Mouse (Mus musculus) neural tube, embryonic 12.5 days (tissue): ENCODE results near the gene Galnt14. TPM values are rescaled to one million over a fixed set of nuclear protein-coding genes. Genes with fewer than 3 reads are reported as not detected.

Source experiments
- ATAC-seq: fragments of 200-750 bp; cut with Nextera tagmentation; 2 replicates; pipeline ENCODE4 v1.8.0; 2017; ENCODE audit warnings: low read depth, mild to moderate bottlenecking, moderate TSS enrichment, moderate library complexity; ENCODE audit not compliant: low FRiP score
- H3K27ac ChIP-seq: fragments of 300-500 bp; sonication (generic); 2 replicates; pipeline ENCODE4 v1.5.1; 2016
- H3K27me3 ChIP-seq: fragments of 300-500 bp; sonication (generic); replicated peaks from 2 replicates; pipeline ENCODE4 v1.6.1; 2016; ENCODE audit warnings: mild to moderate bottlenecking
- H3K36me3 ChIP-seq: fragments of 300-500 bp; sonication (generic); 2 replicates; pipeline ENCODE4 v1.6.1; 2016; ENCODE audit warnings: mild to moderate bottlenecking
- H3K4me1 ChIP-seq: fragments of 300-500 bp; sonication (generic); 2 replicates; pipeline ENCODE4 v1.6.1; 2016
- H3K4me2 ChIP-seq: fragments of 300-500 bp; sonication (generic); replicated peaks from 2 replicates; pipeline ENCODE4 v1.6.1; 2016; ENCODE audit warnings: mild to moderate bottlenecking
- H3K4me3 ChIP-seq: fragments of 300-500 bp; sonication (generic); 2 replicates; pipeline ENCODE4 v1.5.1; 2016
- H3K9ac ChIP-seq: fragments of 300-500 bp; sonication (generic); 2 replicates; pipeline ENCODE4 v1.6.1; 2016; ENCODE audit warnings: mild to moderate bottlenecking
- H3K9me3 ChIP-seq: fragments of 300-500 bp; sonication (generic); 2 replicates; pipeline ENCODE4 v1.6.1; 2016; ENCODE audit warnings: mild to moderate bottlenecking
- WGBS: fragments of 180-500 bp; shearing (Covaris S2); methylation state at CpG from one replicate; pipeline ENCODE4 v1.1.7; 2016; 5-methylcytosine and 5-hydroxymethylcytosine counted together
- polyA plus RNA-seq: library from polyadenylated mRNA; unstranded; fragments of >200 nt; fragmentation: Nextera tagmentation; extraction: Ambion mirVana; gene quantifications from 2 replicates; pipeline ENCODE4 v1.2.1, GENCODE M21; 2016

The Galnt14 gene
- polyA plus RNA-seq, 1 experiment from 2014 or later, result 14.5 TPM

- H3K9ac ChIP-seq, result no peak overlapping the region
- no peak overlapping the region for H3K4me3 ChIP-seq
- no peaks in the 10 kb centered on the region for H3K27me3 ChIP-seq
- H3K4me1 ChIP-seq, result no peaks in the 10 kb centered on the region
- 68% methylated on average over 4 of the region's 4 CpGs for WGBS
- no peak overlapping the region for H3K27ac ChIP-seq
- H3K4me2 ChIP-seq, result no peak overlapping the region
- no peaks in the 10 kb centered on the region for H3K9me3 ChIP-seq
- no peak for ATAC-seq
- no peaks in the 10 kb centered on the region for H3K36me3 ChIP-seq
These were observed 249.4 kb downstream of the Galnt14 start for GRCm38 (mm10) chr17:73460874-73461273.

DNA sequence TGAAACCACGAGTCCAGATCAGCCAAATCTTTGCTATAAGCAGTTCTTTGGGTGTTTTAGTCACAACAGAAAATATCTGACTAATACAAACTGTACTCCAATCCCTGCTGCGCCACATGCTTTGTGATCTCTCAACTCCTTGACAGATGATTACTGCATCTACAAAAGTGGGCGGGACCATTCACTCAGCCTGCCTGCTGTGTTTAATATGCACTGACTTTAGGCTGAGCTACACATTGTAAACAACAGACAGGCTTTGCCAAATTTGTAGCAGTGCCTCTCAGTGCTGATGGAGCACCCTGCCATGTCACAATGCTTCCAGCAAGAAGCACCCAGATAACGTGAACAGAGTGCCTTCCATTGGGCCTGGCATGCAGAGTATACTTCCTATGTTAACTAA lies 251.5 kb downstream of the Galnt14 start:
- Histone ChIP-seq H3K27ac (no peak overlapping the region), H3K9ac (no peak overlapping the region), H3K4me1 (no peaks in the 10 kb centered on the region), H3K27me3 (no peaks in the 10 kb centered on the region), H3K4me2 (no peak overlapping the region), H3K9me3 (no peaks in the 10 kb centered on the region), H3K4me3 (no peak overlapping the region), H3K36me3 (no peaks in the 10 kb centered on the region)
- 87% methylated on average over 4 of the region's 4 CpGs for WGBS
- ATAC-seq, result no peak

- Histone ChIP-seq H3K4me3 (no peak overlapping the region), H3K9me3 (no peaks in the 10 kb centered on the region), H3K36me3 (no peaks in the 10 kb centered on the region), H3K27ac (no peak overlapping the region), H3K4me2 (no peak overlapping the region), H3K9ac (no peak overlapping the region), H3K4me1 (no peaks in the 10 kb centered on the region), H3K27me3 (no peaks in the 10 kb centered on the region)
- no peak for ATAC-seq
- WGBS, result 90% methylated on average over 2 of the region's 2 CpGs
These were observed 253.7 kb downstream of the Galnt14 start for GRCm38 (mm10) chr17:73456551-73456950.

DNA sequence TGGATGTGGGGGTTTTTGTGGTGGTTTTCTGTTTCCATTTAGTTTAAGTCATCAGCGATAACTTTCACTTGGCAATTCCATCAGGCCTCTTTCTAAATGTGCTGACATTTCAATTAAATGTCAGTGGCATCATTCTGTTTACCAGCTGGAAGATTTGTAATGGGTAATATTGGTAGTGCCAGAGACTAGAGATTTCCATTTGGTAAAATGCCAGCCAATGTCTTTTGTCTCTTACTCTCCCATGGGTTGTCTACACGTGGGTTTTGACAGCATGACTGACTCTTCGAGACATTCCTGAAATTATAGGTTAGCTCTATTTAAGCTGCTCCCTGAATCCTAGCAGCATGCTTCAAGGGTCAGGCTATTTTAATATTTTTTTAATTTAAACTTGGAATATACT lies 256.6 kb downstream of the Galnt14 start:
- Histone ChIP-seq H3K4me3 (no peak overlapping the region), H3K4me2 (no peak overlapping the region), H3K9ac (no peak overlapping the region), H3K27me3 (no peaks in the 10 kb centered on the region), H3K9me3 (no peaks in the 10 kb centered on the region), H3K36me3 (no peaks in the 10 kb centered on the region), H3K4me1 (no peaks in the 10 kb centered on the region), H3K27ac (no peak overlapping the region)
- no peak for ATAC-seq
- 80% methylated on average over 3 of the region's 3 CpGs for WGBS

GRCm38 (mm10) chr17:73452151-73452760 lies 258.0 kb downstream of the Galnt14 start:
- Histone ChIP-seq H3K36me3 (no peaks in the 10 kb centered on the region), H3K9me3 (no peaks in the 10 kb centered on the region), H3K27ac (no peak overlapping the region), H3K4me2 (no peak overlapping the region), H3K9ac (no peak overlapping the region), H3K4me1 (no peaks in the 10 kb centered on the region), H3K4me3 (no peak overlapping the region), H3K27me3 (no peaks in the 10 kb centered on the region)
- no peak for ATAC-seq
- WGBS, result 88% methylated on average over 4 of the region's 4 CpGs

DNA sequence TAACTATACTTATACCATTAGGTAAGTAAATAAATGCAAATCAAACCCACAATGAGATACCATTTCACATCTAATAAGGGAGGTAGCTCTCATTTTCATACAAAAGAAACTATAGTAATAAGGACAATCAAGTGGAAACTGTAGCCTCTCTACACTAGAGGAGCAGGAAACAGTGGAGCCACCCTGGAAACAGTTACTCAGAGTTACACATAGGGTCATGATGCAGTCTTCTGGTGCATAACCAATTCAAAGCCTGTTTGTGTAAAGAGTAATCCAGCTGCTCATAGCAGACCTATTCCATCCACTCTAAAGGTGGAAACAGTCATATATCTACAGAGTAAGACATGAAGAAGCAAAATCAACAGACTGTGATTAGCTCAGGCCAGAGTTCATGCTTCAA lies 261.1 kb downstream of the Galnt14 start:
- no peaks in the 10 kb centered on the region for H3K36me3 ChIP-seq
- ATAC-seq, result no peak
- no peaks in the 10 kb centered on the region for H3K27me3 ChIP-seq
- no peaks in the 10 kb centered on the region for H3K4me1 ChIP-seq
- H3K4me2 ChIP-seq, result no peak overlapping the region
- no peak overlapping the region for H3K4me3 ChIP-seq
- H3K9ac ChIP-seq, result no peak overlapping the region
- H3K27ac ChIP-seq, result no peak overlapping the region
- no peaks in the 10 kb centered on the region for H3K9me3 ChIP-seq

Other genes starting within 250 kb of the Galnt14 start
- 12.5 and 15.0 TPM in 2 replicates for gene Ehd3, start 93.7 kb upstream of the Galnt14 start, polyA plus RNA-seq
- gene Xdh, start 239.7 kb upstream of the Galnt14 start, polyA plus RNA-seq, result 0.56 and 0.64 TPM in 2 replicates